10 mouse cellular contexts compared by ENCODE assay signal in genomic region chr5:65038811-65039571, GRCm38 (mm10). TPM values are rescaled to one million over a fixed set of nuclear protein-coding genes. Genes with fewer than 3 reads are reported as not detected.
DNase-seq lines count a peak whose midpoint lies in the region; ATAC-seq and TF ChIP-seq lines count a peak whose summit lies in the region.
"Had no signal": no experiment of that assay in that cellular context is flagged by ENCODE, and none has a peak within 500 bp of the region (broad histone marks: within the 10 kb centered on the region; RNA-seq: fewer than 3 reads in every experiment).

No protein-coding gene starts in this region.

- no peaks in the 10 kb centered on the region for H3K4me1 ChIP-seq in lung, embryonic 14.5 days (ENCODE audit: insufficient read depth)
- peaks cover 6% of the 10 kb centered on the region; the same call in 1 of the 2 replicates for H3K4me1 ChIP-seq in kidney, adult 2 months (ENCODE audit: control insufficient read depth, insufficient read depth, low read length)
- no peaks in the 10 kb centered on the region for H3K4me1 ChIP-seq in stomach, embryonic 14.5 days (ENCODE audit: control insufficient read depth, insufficient read depth, low read length)
- H3K4me1 ChIP-seq: neural tube, embryonic 12.5 days had no signal

- no peak overlapping the region for H3K4me2 ChIP-seq in lung, embryonic 14.5 days
- no peak overlapping the region for H3K4me2 ChIP-seq in stomach, embryonic 14.5 days (replicated peaks; ENCODE audit: low read depth, low read length)
- H3K4me2 ChIP-seq: neural tube, embryonic 12.5 days had no signal

- H3K4me3 ChIP-seq in lung, embryonic 14.5 days (ENCODE audit: low read depth, low read length): no peak overlapping the region
- H3K4me3 ChIP-seq in kidney, adult 2 months (ENCODE audit: insufficient read depth, low read depth, low read length): no peak overlapping the region
- no peak overlapping the region for H3K4me3 ChIP-seq in stomach, embryonic 14.5 days (ENCODE audit: low read depth, low read length)
- H3K4me3 ChIP-seq: neural tube, embryonic 12.5 days had no signal

- peak overlapping the region; percentile 3; the same call in 1 of the 2 replicates for H3K27ac ChIP-seq in lung, embryonic 14.5 days (ENCODE audit: low read depth)
- peak overlapping the region; percentile 32 for H3K27ac ChIP-seq in kidney, adult 2 months (ENCODE audit: insufficient read depth, low read depth, low read length)
- peak overlapping the region; percentile 21 for H3K27ac ChIP-seq in stomach, embryonic 14.5 days (ENCODE audit: low read length)
- H3K27ac ChIP-seq: neural tube, embryonic 12.5 days had no signal

- peak; percentile 57 for DNase-seq in lung, embryonic 14.5 days
- DNase-seq in lung, postnatal 25 days (ENCODE audit: low spot score): no peak
- DNase-seq in gastrocnemius, postnatal 10 days: peak; percentile 37
- DNase-seq in kidney, adult 2 months: peak; percentile 62
- DNase-seq in B cell, adult 2 months: no peak
- no peak for DNase-seq in layer of hippocampus, postnatal 36 days

- TF ChIP-seq POLR2A in kidney, adult 2 months (IDR thresholded peaks at IDR 0.05; ENCODE audit: low read depth, low read length): no peak

- WGBS in lung, embryonic 14.5 days: 60% methylated on average over 11 of the region's 11 CpGs
- 44% methylated on average over 11 of the region's 11 CpGs for WGBS in kidney, adult 2 months
- 65% methylated on average over 11 of the region's 11 CpGs for WGBS in stomach, embryonic 14.5 days

- no peaks in the 10 kb centered on the region for H3K27me3 ChIP-seq in lung, embryonic 14.5 days (ENCODE audit: insufficient read depth, low read length)
- no peaks in the 10 kb centered on the region for H3K27me3 ChIP-seq in kidney, adult 2 months (replicated peaks; ENCODE audit: control insufficient read depth, insufficient read depth, low read length)
- H3K27me3 ChIP-seq in stomach, embryonic 14.5 days (ENCODE audit: control insufficient read depth, insufficient read depth, low read length): no peaks in the 10 kb centered on the region
- H3K27me3 ChIP-seq: neural tube, embryonic 12.5 days had no signal

- TF ChIP-seq CTCF in lung, embryonic 14.5 days (IDR thresholded peaks at IDR 0.05; ENCODE audit: low read depth): no peak
- no peak for TF ChIP-seq CTCF in kidney, adult 2 months (conservative IDR thresholded peaks at IDR 0.05; ENCODE audit: insufficient read depth, insufficient read length, low read depth, low read length)

- H3K9me3 ChIP-seq in lung, embryonic 14.5 days (ENCODE audit: low read depth, low read length): no peaks in the 10 kb centered on the region
- H3K9me3 ChIP-seq in stomach, embryonic 14.5 days (ENCODE audit: control insufficient read depth, low read depth, low read length): no peaks in the 10 kb centered on the region
- H3K9me3 ChIP-seq: G1E; neural tube, embryonic 12.5 days had no signal

- peaks cover 39% of the 10 kb centered on the region; the same call in 1 of the 2 replicates for H3K36me3 ChIP-seq in lung, embryonic 14.5 days (ENCODE audit: insufficient read depth)
- no peaks in the 10 kb centered on the region for H3K36me3 ChIP-seq in kidney, adult 2 months (ENCODE audit: control insufficient read depth, insufficient read depth, low read length)
- no peaks in the 10 kb centered on the region; the same call in 1 of the 2 replicates for H3K36me3 ChIP-seq in stomach, embryonic 14.5 days (ENCODE audit: control insufficient read depth, insufficient read depth, low read length)
- H3K36me3 ChIP-seq: G1E; neural tube, embryonic 12.5 days had no signal

- ATAC-seq in lung, embryonic 14.5 days (ENCODE audit: insufficient read depth): peak; percentile 62; the same call in 1 of the 2 replicates
- ATAC-seq in stomach, embryonic 14.5 days (ENCODE audit: insufficient number of reproducible peaks, insufficient read depth, low FRiP score, low read depth): no peak
- ATAC-seq in megakaryocyte-erythroid progenitor cell, adult 5-6 weeks (replicated peaks; ENCODE audit: low FRiP score, low TSS enrichment, poor library complexity, severe bottlenecking): no peak

- no peak overlapping the region for H3K9ac ChIP-seq in lung, embryonic 14.5 days
- no peak overlapping the region for H3K9ac ChIP-seq in stomach, embryonic 14.5 days (replicated peaks; ENCODE audit: low read depth, low read length)
- H3K9ac ChIP-seq: neural tube, embryonic 12.5 days had no signal

RNA-seq across cellular contexts. Expression of gene Tmem156, which starts 52.9 kb away (rescaled TPM):
- 0.47 and 0.53 TPM in 2 replicates for polyA plus RNA-seq in lung, embryonic 14.5 days (2014; fragmentation: Nextera tagmentation; extraction: Ambion mirVana)
- under 1 TPM in 1 of 2 experiments, not detected in 1; 0.23 TPM for total RNA-seq in gastrocnemius, postnatal 10 days (2021)
- polyA plus RNA-seq in kidney, adult 2 months (2012; rRNA removed): 0.11 and 0.19 TPM in 2 replicates
- 0.56 and 0.72 TPM in 2 replicates for polyA plus RNA-seq in stomach, embryonic 14.5 days (2014; fragmentation: Nextera tagmentation; extraction: Ambion mirVana)
- total RNA-seq in megakaryocyte-erythroid progenitor cell, adult 5-6 weeks (2014; fragmentation: Nextera tagmentation): 1.5 and 3.1 TPM in 2 replicates
- total RNA-seq in megakaryocyte-erythroid progenitor cell, adult 5-6 weeks (2017): 2.3 and 3.6 TPM in 2 replicates
- under 1 TPM; 0.58 to 0.60 TPM for total RNA-seq in layer of hippocampus, postnatal 36 days (2021)
- polyA plus RNA-seq: G1E had no signal

Comparison
In these comparisons a context has a peak if more than half of its experiments do, and no peak if none do; other contexts are left out.
1. DNase-seq: peak in lung, embryonic 14.5 days (single experiment), gastrocnemius, postnatal 10 days (single experiment) and kidney, adult 2 months (single experiment); none in lung, postnatal 25 days (single experiment), B cell, adult 2 months (0 of 2) and layer of hippocampus, postnatal 36 days (0 of 2).
2. Peak in every context shown above with its lines, with median percentiles within 50 percentile points of each other: H3K27ac ChIP-seq.